ENCODE assay signal across 18 mouse cellular contexts in the genomic region with DNA sequence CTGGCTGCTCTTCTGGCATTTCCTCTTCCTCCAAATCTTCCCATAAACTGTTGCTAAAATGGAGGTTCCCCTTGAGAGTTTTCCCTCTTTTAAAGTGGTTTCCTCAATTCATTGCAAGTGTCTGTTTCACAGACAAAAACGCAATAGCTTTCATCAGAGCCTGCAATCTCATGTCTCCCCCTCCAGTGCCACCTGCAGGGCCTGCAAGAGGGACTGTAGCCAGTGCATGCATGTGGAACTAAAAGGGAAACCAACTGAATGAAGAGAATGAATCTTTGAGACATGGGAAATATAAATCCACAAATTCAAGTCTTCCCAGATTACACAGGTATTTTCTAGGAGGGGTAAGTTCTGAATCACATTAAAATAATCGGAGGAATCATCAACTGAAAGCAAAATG.
"Had no signal": no experiment of that assay in that cellular context is flagged by ENCODE, and none has a peak within 500 bp of the region (broad histone marks: within the 10 kb centered on the region; RNA-seq: fewer than 3 reads in every experiment).

No protein-coding gene starts in this region.

- H3K4me2 ChIP-seq: lung, embryonic 14.5 days; neural tube, embryonic 13.5 days; neural tube, embryonic 15.5 days had no signal

- ATAC-seq: midbrain, embryonic 16.5 days had no signal

- DNase-seq: lung, adult 18-20 months; lung, embryonic 14.5 days; lung, postnatal 10 days; lung, postnatal 4 days; midbrain, embryonic 14.5 days; retina, postnatal 1 day; right cerebral cortex, adult 18-20 months; right cerebral cortex, postnatal 25 days; right cerebral cortex, postnatal 4 days; spleen, adult 18-20 months; thymus, adult 18-20 months; thymus, postnatal 14 days; thymus, postnatal 36 days had no signal

- H3K27me3 ChIP-seq: neural tube, embryonic 13.5 days; neural tube, embryonic 15.5 days had no signal

- H3K9me3 ChIP-seq: midbrain, embryonic 10.5 days; neural tube, embryonic 13.5 days; neural tube, embryonic 15.5 days had no signal

- H3K4me3 ChIP-seq: midbrain, embryonic 10.5 days; myocyte; neural tube, embryonic 13.5 days; neural tube, embryonic 15.5 days had no signal

- H3K27ac ChIP-seq: midbrain, embryonic 10.5 days; neural tube, embryonic 13.5 days; neural tube, embryonic 15.5 days had no signal

- H3K36me3 ChIP-seq: midbrain, embryonic 10.5 days; neural tube, embryonic 13.5 days; neural tube, embryonic 15.5 days had no signal

- H3K4me1 ChIP-seq: midbrain, embryonic 10.5 days; neural tube, embryonic 13.5 days; neural tube, embryonic 15.5 days had no signal

- H3K9ac ChIP-seq: lung, embryonic 14.5 days; neural tube, embryonic 13.5 days; neural tube, embryonic 15.5 days had no signal
